In the genomic region with DNA sequence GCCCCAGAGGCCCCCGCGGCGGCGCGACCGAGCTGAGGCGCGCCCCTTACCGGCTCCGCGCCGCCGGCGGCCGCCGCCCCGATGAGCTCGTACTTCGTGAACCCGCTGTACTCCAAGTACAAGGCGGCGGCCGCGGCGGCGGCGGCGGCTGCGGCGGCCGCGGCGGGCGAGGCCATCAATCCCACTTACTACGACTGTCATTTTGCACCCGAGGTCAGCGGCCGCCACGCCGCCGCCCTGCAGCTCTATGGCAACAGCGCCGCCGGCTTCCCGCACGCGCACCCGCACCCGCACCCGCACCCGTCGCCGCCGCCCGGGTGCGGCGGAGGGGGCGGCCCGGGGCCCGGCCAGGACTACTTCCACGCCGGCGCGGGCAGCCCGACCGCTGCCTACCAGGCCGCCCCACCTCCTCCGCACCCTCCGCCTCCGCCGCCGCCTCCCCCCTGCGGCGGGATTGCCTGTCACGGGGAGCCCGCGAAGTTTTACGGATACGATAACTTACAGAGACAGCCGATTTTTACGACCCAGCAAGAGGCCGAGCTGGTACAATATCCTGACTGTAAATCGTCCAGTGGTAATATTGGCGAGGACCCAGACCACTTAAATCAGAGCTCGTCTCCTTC, we compare ENCODE assay signal across 8 mouse cellular contexts. TPM values are rescaled to one million over a fixed set of nuclear protein-coding genes. Genes with fewer than 3 reads are reported as not detected.
DNase-seq lines count a peak whose midpoint lies in the region; ATAC-seq and TF ChIP-seq lines count a peak whose summit lies in the region.

No protein-coding gene starts in this region.

- peak overlapping the region; percentile 44 for H3K4me3 ChIP-seq in lung, postnatal 0 days (ENCODE audit: low read depth, low read length)
- peak overlapping the region; percentile 48 for H3K4me3 ChIP-seq in embryonic facial prominence, embryonic 13.5 days
- H3K4me3 ChIP-seq in intestine, postnatal 0 days (ENCODE audit: low read depth, low read length): peak overlapping the region; percentile 55
- peak overlapping the region; percentile 34 for H3K4me3 ChIP-seq in midbrain, embryonic 11.5 days (ENCODE audit: low read depth, low read length)
- no peak overlapping the region for H3K4me3 ChIP-seq in left cerebral cortex, adult 2 months

- TF ChIP-seq CTCF in lung, postnatal 0 days (IDR thresholded peaks at IDR 0.05): no peak
- TF ChIP-seq CTCF in intestine, postnatal 0 days (IDR thresholded peaks at IDR 0.05; ENCODE audit: low read depth): no peak
- TF ChIP-seq CTCF in left cerebral cortex, adult 2 months (IDR thresholded peaks at IDR 0.05): no peak

- peaks cover 89% of the 10 kb centered on the region for H3K27me3 ChIP-seq in lung, postnatal 0 days (replicated peaks; ENCODE audit: insufficient read depth, low read length)
- peaks cover 99% of the 10 kb centered on the region for H3K27me3 ChIP-seq in embryonic facial prominence, embryonic 13.5 days
- H3K27me3 ChIP-seq in intestine, postnatal 0 days (replicated peaks; ENCODE audit: control insufficient read depth, insufficient read depth, low read length): peaks cover 95% of the 10 kb centered on the region
- H3K27me3 ChIP-seq in midbrain, embryonic 11.5 days (ENCODE audit: control insufficient read depth, insufficient read depth, low read length): peaks cover 98% of the 10 kb centered on the region

- intact Hi-C loops in left cerebral cortex, adult 2 months (cut with DNase I): loop anchor here (5.0 to 10.0 kb wide), 2 partner anchors 37 to 719 kb away; no protein-coding TSS in a partner anchor

- H3K9me3 ChIP-seq in lung, postnatal 0 days (ENCODE audit: low read length): no peaks in the 10 kb centered on the region
- H3K9me3 ChIP-seq in embryonic facial prominence, embryonic 13.5 days: no peaks in the 10 kb centered on the region
- no peaks in the 10 kb centered on the region for H3K9me3 ChIP-seq in intestine, postnatal 0 days (ENCODE audit: control insufficient read depth)
- no peaks in the 10 kb centered on the region for H3K9me3 ChIP-seq in midbrain, embryonic 11.5 days (ENCODE audit: control insufficient read depth, low read length)

- H3K4me1 ChIP-seq in lung, postnatal 0 days (ENCODE audit: insufficient read depth, low read depth, low read length): peaks cover 3% of the 10 kb centered on the region; the same call in 1 of the 2 replicates
- peaks cover 10% of the 10 kb centered on the region for H3K4me1 ChIP-seq in embryonic facial prominence, embryonic 13.5 days
- no peaks in the 10 kb centered on the region for H3K4me1 ChIP-seq in intestine, postnatal 0 days (replicated peaks; ENCODE audit: control insufficient read depth, insufficient read depth, low read length)
- H3K4me1 ChIP-seq in midbrain, embryonic 11.5 days (ENCODE audit: control insufficient read depth, insufficient read depth, low read length): peaks cover 13% of the 10 kb centered on the region

- under 1% methylated on average over 37 of the region's 85 CpGs for WGBS in lung, postnatal 0 days
- WGBS in embryonic facial prominence, embryonic 13.5 days: under 1% methylated on average over 78 of the region's 85 CpGs
- WGBS in intestine, postnatal 0 days: under 1% methylated on average over 61 of the region's 85 CpGs
- under 1% methylated on average over 68 of the region's 85 CpGs for WGBS in midbrain, embryonic 11.5 days

- no peak for DNase-seq in lung, postnatal 0 days (ENCODE audit: low spot score)
- DNase-seq in lung, postnatal 14 days: no peak
- peak; percentile 93 for DNase-seq in midbrain, embryonic 11.5 days (ENCODE audit: low spot score, missing footprints)
- DNase-seq in cerebellum, adult 11-12 months: no peak
- no peak for DNase-seq in left cerebral cortex, adult 18-20 months (ENCODE audit: low spot score in 2 of 2)
- DNase-seq in left cerebral cortex, adult 2 months (ENCODE audit: extremely low spot score in 1 of 2, low spot score in 2 of 2): no peak

- H3K4me2 ChIP-seq in lung, postnatal 0 days (replicated peaks; ENCODE audit: low read depth, low read length): peak overlapping the region; percentile 72
- H3K4me2 ChIP-seq in embryonic facial prominence, embryonic 13.5 days: peak overlapping the region; percentile 75
- peak overlapping the region; percentile 78 for H3K4me2 ChIP-seq in intestine, postnatal 0 days (replicated peaks; ENCODE audit: low read depth)
- peak overlapping the region; percentile 49 for H3K4me2 ChIP-seq in midbrain, embryonic 11.5 days

- H3K9ac ChIP-seq in lung, postnatal 0 days (replicated peaks; ENCODE audit: low read depth): no peak overlapping the region
- peak overlapping the region; percentile 60 for H3K9ac ChIP-seq in embryonic facial prominence, embryonic 13.5 days
- peak overlapping the region; percentile 50 for H3K9ac ChIP-seq in intestine, postnatal 0 days (ENCODE audit: low read depth, low read length)
- H3K9ac ChIP-seq in midbrain, embryonic 11.5 days (ENCODE audit: low read length): no peak overlapping the region

- H3K27ac ChIP-seq in lung, postnatal 0 days (ENCODE audit: low read length): no peak overlapping the region
- no peak overlapping the region for H3K27ac ChIP-seq in embryonic facial prominence, embryonic 13.5 days
- peak overlapping the region; percentile 60 for H3K27ac ChIP-seq in intestine, postnatal 0 days (ENCODE audit: low read depth, low read length)
- H3K27ac ChIP-seq in midbrain, embryonic 11.5 days (ENCODE audit: low read depth, low read length): no peak overlapping the region
- H3K27ac ChIP-seq in left cerebral cortex, adult 2 months: no peak overlapping the region

- no peak for TF ChIP-seq EP300 in lung, postnatal 0 days (IDR thresholded peaks at IDR 0.05)

- H3K36me3 ChIP-seq in lung, postnatal 0 days (ENCODE audit: insufficient read depth, low read length): no peaks in the 10 kb centered on the region
- H3K36me3 ChIP-seq in embryonic facial prominence, embryonic 13.5 days: no peaks in the 10 kb centered on the region
- H3K36me3 ChIP-seq in intestine, postnatal 0 days (ENCODE audit: control insufficient read depth, insufficient read depth): no peaks in the 10 kb centered on the region
- H3K36me3 ChIP-seq in midbrain, embryonic 11.5 days (ENCODE audit: control insufficient read depth, insufficient read depth, low read length): no peaks in the 10 kb centered on the region

- ATAC-seq in lung, postnatal 0 days: peak; percentile 14; the same call in 1 of the 2 replicates
- no peak for ATAC-seq in embryonic facial prominence, embryonic 13.5 days (ENCODE audit: insufficient number of reproducible peaks, insufficient read depth, low FRiP score, low TSS enrichment, low read depth)
- peak; percentile 34; the same call in 1 of the 2 replicates for ATAC-seq in intestine, postnatal 0 days
- ATAC-seq in midbrain, embryonic 11.5 days (ENCODE audit: low FRiP score): peak; percentile 42

RNA-seq across cellular contexts. Expression of gene Hoxd8, which starts 1.2 kb away (rescaled TPM):
- 0.44 and 0.50 TPM in 2 replicates for polyA plus RNA-seq in lung, postnatal 0 days (2015; fragmentation: Nextera tagmentation; extraction: Ambion mirVana)
- polyA plus RNA-seq in embryonic facial prominence, embryonic 13.5 days (2015; fragmentation: Nextera tagmentation; extraction: Ambion mirVana): 2.5 and 3.7 TPM in 2 replicates
- polyA plus RNA-seq in intestine, postnatal 0 days (2015; fragmentation: Nextera tagmentation; extraction: Ambion mirVana): 2.2 and 2.7 TPM in 2 replicates
- polyA plus RNA-seq in midbrain, embryonic 11.5 days (2014; fragmentation: Nextera tagmentation; extraction: Ambion mirVana): 0.11 TPM in 1 of 2 replicates, not detected in the other
- not detected for total RNA-seq in left cerebral cortex, adult 18-20 months (2021)
- not detected for total RNA-seq in left cerebral cortex, adult 2 months (2021)

RNA-seq across cellular contexts. Expression of gene Hoxd3, which starts 6.1 kb away (rescaled TPM):
- not detected in 2 replicates for polyA plus RNA-seq in lung, postnatal 0 days (2015; fragmentation: Nextera tagmentation; extraction: Ambion mirVana)
- 1.5 and 3.3 TPM in 2 replicates for polyA plus RNA-seq in embryonic facial prominence, embryonic 13.5 days (2015; fragmentation: Nextera tagmentation; extraction: Ambion mirVana)
- polyA plus RNA-seq in intestine, postnatal 0 days (2015; fragmentation: Nextera tagmentation; extraction: Ambion mirVana): 3.2 and 3.3 TPM in 2 replicates
- 0.07 and 0.14 TPM in 2 replicates for polyA plus RNA-seq in midbrain, embryonic 11.5 days (2014; fragmentation: Nextera tagmentation; extraction: Ambion mirVana)
- not detected for total RNA-seq in left cerebral cortex, adult 18-20 months (2021)
- not detected for total RNA-seq in left cerebral cortex, adult 2 months (2021)

RNA-seq across cellular contexts. Expression of gene Hoxd4, which starts 6.2 kb away (rescaled TPM):
- polyA plus RNA-seq in lung, postnatal 0 days (2015; fragmentation: Nextera tagmentation; extraction: Ambion mirVana): not detected in 2 replicates
- polyA plus RNA-seq in embryonic facial prominence, embryonic 13.5 days (2015; fragmentation: Nextera tagmentation; extraction: Ambion mirVana): 0.50 TPM in 1 of 2 replicates, not detected in the other
- polyA plus RNA-seq in intestine, postnatal 0 days (2015; fragmentation: Nextera tagmentation; extraction: Ambion mirVana): 0.20 and 0.51 TPM in 2 replicates
- polyA plus RNA-seq in midbrain, embryonic 11.5 days (2014; fragmentation: Nextera tagmentation; extraction: Ambion mirVana): not detected in 2 replicates
- not detected for total RNA-seq in left cerebral cortex, adult 18-20 months (2021)
- not detected for total RNA-seq in left cerebral cortex, adult 2 months (2021)

RNA-seq across cellular contexts. Expression of gene Hoxd9, which starts 8.1 kb away (rescaled TPM):
- 0.33 and 0.38 TPM in 2 replicates for polyA plus RNA-seq in lung, postnatal 0 days (2015; fragmentation: Nextera tagmentation; extraction: Ambion mirVana)
- 0.80 and 1.4 TPM in 2 replicates for polyA plus RNA-seq in embryonic facial prominence, embryonic 13.5 days (2015; fragmentation: Nextera tagmentation; extraction: Ambion mirVana)
- polyA plus RNA-seq in intestine, postnatal 0 days (2015; fragmentation: Nextera tagmentation; extraction: Ambion mirVana): 0.64 and 1.6 TPM in 2 replicates
- polyA plus RNA-seq in midbrain, embryonic 11.5 days (2014; fragmentation: Nextera tagmentation; extraction: Ambion mirVana): not detected in 2 replicates
- total RNA-seq in left cerebral cortex, adult 18-20 months (2021): not detected
- not detected for total RNA-seq in left cerebral cortex, adult 2 months (2021)

RNA-seq across cellular contexts. Expression of gene Hoxd10, which starts 13.9 kb away (rescaled TPM):
- polyA plus RNA-seq in lung, postnatal 0 days (2015; fragmentation: Nextera tagmentation; extraction: Ambion mirVana): 0.20 TPM in 1 of 2 replicates, not detected in the other
- 0.14 TPM in 1 of 2 replicates, not detected in the other for polyA plus RNA-seq in embryonic facial prominence, embryonic 13.5 days (2015; fragmentation: Nextera tagmentation; extraction: Ambion mirVana)
- polyA plus RNA-seq in intestine, postnatal 0 days (2015; fragmentation: Nextera tagmentation; extraction: Ambion mirVana): 0.10 and 1.6 TPM in 2 replicates
- not detected in 2 replicates for polyA plus RNA-seq in midbrain, embryonic 11.5 days (2014; fragmentation: Nextera tagmentation; extraction: Ambion mirVana)
- not detected for total RNA-seq in left cerebral cortex, adult 18-20 months (2021)
- total RNA-seq in left cerebral cortex, adult 2 months (2021): not detected

Comparison
In these comparisons a context has a peak if more than half of its experiments do, and no peak if none do; other contexts are left out.
1. H3K9ac ChIP-seq: peak in embryonic facial prominence, embryonic 13.5 days (single experiment) and intestine, postnatal 0 days (single experiment); none in lung, postnatal 0 days (single experiment) and midbrain, embryonic 11.5 days (single experiment).
2. Peak in every context shown above with its lines, with median percentiles within 50 percentile points of each other: H3K4me2 ChIP-seq.